Mouse (Mus musculus) liver, embryonic 11.5 days (tissue): Measurements from ENCODE around the gene Adamtsl3. TPM values are rescaled to one million over a fixed set of nuclear protein-coding genes. Genes with fewer than 3 reads are reported as not detected.

Experiments
- ATAC-seq: fragments of 200-750 bp; cut with Nextera tagmentation; replicated peaks from 2 replicates; pipeline ENCODE4 v1.8.0; 2017; ENCODE audit warnings: moderate number of reproducible peaks, mild to moderate bottlenecking, moderate TSS enrichment, moderate library complexity; ENCODE audit not compliant: low FRiP score
- DNase-seq: peaks from one replicate; pipeline ENCODE4 v3.0.0-alpha.2; 2017; ENCODE audit warnings: low spot score
- H3K27ac ChIP-seq: fragments of 300-500 bp; sonication (generic); 2 replicates; pipeline ENCODE4 v1.5.1; 2014; ENCODE audit warnings: mild to moderate bottlenecking, low read depth, low read length, control low read depth
- H3K27me3 ChIP-seq: fragments of 300-500 bp; sonication (generic); replicated peaks from 2 replicates; pipeline ENCODE4 v1.6.1; 2014; ENCODE audit warnings: low read length, mixed read lengths; ENCODE audit not compliant: control insufficient read depth, insufficient read depth
- H3K36me3 ChIP-seq: fragments of 300-500 bp; sonication (generic); 2 replicates; pipeline ENCODE4 v1.6.1; 2014; ENCODE audit warnings: mild to moderate bottlenecking, low read length, moderate library complexity, mixed read lengths; ENCODE audit not compliant: control insufficient read depth, insufficient read depth
- H3K4me1 ChIP-seq: fragments of 300-500 bp; sonication (generic); replicated peaks from 2 replicates; pipeline ENCODE4 v1.6.1; 2014; ENCODE audit warnings: low read length, mixed read lengths; ENCODE audit not compliant: control insufficient read depth, insufficient read depth
- H3K4me2 ChIP-seq: fragments of 300-500 bp; sonication (generic); 2 replicates; pipeline ENCODE4 v1.6.1; 2014; ENCODE audit warnings: mild to moderate bottlenecking, control low read depth, moderate library complexity
- H3K4me3 ChIP-seq: fragments of 300-500 bp; sonication (generic); 2 replicates; pipeline ENCODE4 v1.5.1; 2014; ENCODE audit warnings: low read depth, low read length, control low read depth
- H3K9ac ChIP-seq: fragments of 300-500 bp; sonication (generic); 2 replicates; pipeline ENCODE4 v1.6.1; 2014; ENCODE audit warnings: low read depth, low read length, control low read depth
- H3K9me3 ChIP-seq: fragments of 300-500 bp; sonication (generic); 2 replicates; pipeline ENCODE4 v1.6.1; 2016; ENCODE audit warnings: low read length, inconsistent platforms, mixed read lengths; ENCODE audit not compliant: control insufficient read depth
- WGBS: fragments of 180-500 bp; shearing (Covaris S2); extraction: QIAGEN DNeasy Blood & Tissue Kit; methylation state at CpG from one replicate; pipeline ENCODE4 v1.1.7; 2014; 5-methylcytosine and 5-hydroxymethylcytosine counted together
- polyA plus RNA-seq: library from polyadenylated mRNA; unstranded; fragments of >200 nt; fragmentation: Nextera tagmentation; extraction: Ambion mirVana; gene quantifications from 2 replicates; pipeline ENCODE4 v1.2.1, GENCODE M21; 2014

Adamtsl3 gene
- polyA plus RNA-seq, 1 experiment from 2014 or later, result 0.37 TPM

DNA sequence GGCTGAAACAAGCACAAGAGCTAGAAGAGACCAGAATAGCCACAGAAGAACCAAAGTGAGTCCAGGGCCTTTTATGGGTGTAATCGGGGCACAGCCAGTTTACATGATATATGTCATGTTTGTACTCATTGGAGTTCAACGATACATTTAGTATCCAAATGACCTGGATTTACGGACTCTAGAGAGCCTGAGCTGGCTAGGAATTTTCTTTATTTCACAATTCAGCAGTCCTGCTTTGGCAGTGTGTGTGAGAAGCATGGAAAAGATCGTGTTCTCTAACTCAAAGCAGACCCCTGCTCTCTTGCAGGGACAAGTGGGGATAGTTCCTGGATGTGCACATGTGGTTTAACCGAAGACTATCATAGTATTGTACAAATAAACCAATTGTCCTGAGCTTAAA is 195.1 kb downstream of the Adamtsl3 start:
- Histone ChIP-seq H3K27me3 (no peaks in the 10 kb centered on the region), H3K9me3 (no peaks in the 10 kb centered on the region), H3K9ac (no peak overlapping the region), H3K27ac (no peak overlapping the region), H3K4me2 (no peak overlapping the region), H3K36me3 (no peaks in the 10 kb centered on the region), H3K4me1 (no peaks in the 10 kb centered on the region), H3K4me3 (no peak overlapping the region)
- 83% methylated on average over 5 of the region's 5 CpGs for WGBS
- ATAC-seq (no peak), DNase-seq (no peak)

DNA sequence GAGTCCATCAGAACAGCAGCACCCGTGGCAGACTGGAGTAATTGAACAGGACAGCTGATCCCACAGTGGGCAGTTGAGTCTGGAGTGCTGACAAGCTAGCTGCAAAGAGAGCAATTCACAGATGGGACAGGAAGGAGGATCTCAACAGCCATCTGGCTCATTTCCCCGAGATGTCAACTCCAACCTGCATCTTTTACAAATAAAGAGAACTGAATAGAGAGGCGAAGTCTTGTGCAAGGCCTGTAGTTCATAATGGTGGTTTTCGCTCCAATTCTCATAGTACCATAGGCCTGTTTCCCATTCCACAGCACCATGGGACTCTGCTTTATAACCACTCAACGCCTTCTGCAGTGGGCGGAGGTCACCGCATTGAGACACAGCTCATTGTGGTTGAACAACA is 195.9 kb downstream of the Adamtsl3 start:
- no peaks in the 10 kb centered on the region for H3K9me3 ChIP-seq
- ATAC-seq, result no peak

DNA sequence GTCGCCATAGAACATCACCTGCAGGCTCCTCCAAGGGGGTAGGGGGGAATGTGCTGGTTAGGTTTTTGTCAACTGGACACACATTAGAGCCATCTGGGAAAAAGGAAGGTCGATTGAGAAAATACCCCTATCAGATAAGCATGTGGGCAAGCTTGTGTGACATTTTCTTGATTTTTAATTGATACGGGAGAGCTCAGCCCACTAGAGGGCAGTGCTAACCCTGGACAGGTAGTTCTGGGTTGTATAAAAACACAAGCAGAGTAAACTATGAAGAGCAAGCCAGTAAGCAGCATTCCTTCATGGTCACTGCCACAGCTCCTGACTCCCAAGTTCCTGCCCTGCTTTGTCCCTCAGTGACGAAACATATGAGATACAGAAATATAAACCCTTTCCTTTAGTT is 197.7 kb downstream of the Adamtsl3 start:
- no peak overlapping the region for H3K27ac ChIP-seq
- no peaks in the 10 kb centered on the region for H3K27me3 ChIP-seq
- H3K9ac ChIP-seq, result no peak overlapping the region
- no peaks in the 10 kb centered on the region for H3K4me1 ChIP-seq
- DNase-seq (no peak), ATAC-seq (no peak)
- no peaks in the 10 kb centered on the region for H3K36me3 ChIP-seq
- WGBS, result 60% methylated on average over 4 of the region's 4 CpGs
- no peak overlapping the region for H3K4me3 ChIP-seq
- H3K4me2 ChIP-seq, result no peak overlapping the region
- no peaks in the 10 kb centered on the region for H3K9me3 ChIP-seq

More for the DNA sequence above, 195.9 kb downstream of the Adamtsl3 start:
- WGBS, result 77% methylated on average over 7 of the region's 7 CpGs
- Histone ChIP-seq H3K9ac (no peak overlapping the region), H3K4me1 (no peaks in the 10 kb centered on the region), H3K27me3 (no peaks in the 10 kb centered on the region), H3K4me3 (no peak overlapping the region), H3K36me3 (no peaks in the 10 kb centered on the region), H3K4me2 (no peak overlapping the region), H3K27ac (no peak overlapping the region)
- no peak for DNase-seq

DNA sequence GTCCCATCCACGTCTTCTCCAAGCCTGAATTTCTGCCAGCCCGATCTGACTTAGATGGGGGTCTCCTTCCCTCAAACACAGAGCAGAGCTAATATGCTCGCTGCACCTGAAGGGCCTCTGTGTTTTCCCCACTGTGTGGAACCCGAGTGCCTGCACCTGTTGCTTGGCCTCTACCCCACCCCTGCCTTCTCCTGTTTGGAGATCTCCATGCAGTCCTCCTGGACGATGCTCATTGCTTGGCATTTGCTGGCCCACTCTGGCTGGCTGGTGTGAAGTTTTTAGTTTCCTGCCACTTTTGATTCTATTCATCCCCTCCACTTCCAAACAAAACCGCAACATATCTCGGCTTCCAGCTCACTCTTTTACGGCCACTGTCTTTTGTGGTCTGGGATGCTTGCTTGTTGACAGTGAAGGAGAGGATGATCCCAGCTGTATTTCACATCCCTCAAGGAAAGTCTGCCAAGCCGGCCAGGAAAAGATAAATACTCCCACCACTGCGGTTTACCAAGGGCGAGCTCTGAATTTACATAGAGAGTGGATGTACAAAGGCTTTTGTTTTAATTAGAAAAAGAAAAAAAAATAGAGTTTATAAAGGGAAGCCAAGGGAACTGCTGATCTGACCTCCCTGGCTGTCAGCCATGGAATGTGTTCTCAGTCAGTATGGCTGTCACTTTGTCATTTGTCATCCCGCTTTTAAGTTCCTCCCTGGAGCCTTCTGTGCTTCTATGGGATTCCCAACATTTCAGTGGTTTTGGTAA is 198.4 kb downstream of the Adamtsl3 start:
- no peak for DNase-seq
- no peaks in the 10 kb centered on the region for H3K9me3 ChIP-seq
- no peak overlapping the region for H3K4me3 ChIP-seq
- ATAC-seq, result no peak
- H3K27ac ChIP-seq, result no peak overlapping the region
- no peaks in the 10 kb centered on the region for H3K36me3 ChIP-seq
- H3K4me1 ChIP-seq, result no peaks in the 10 kb centered on the region
- H3K9ac ChIP-seq, result no peak overlapping the region
- H3K4me2 ChIP-seq, result no peak overlapping the region
- WGBS, result 68% methylated on average over 12 of the region's 12 CpGs
- no peaks in the 10 kb centered on the region for H3K27me3 ChIP-seq

DNA sequence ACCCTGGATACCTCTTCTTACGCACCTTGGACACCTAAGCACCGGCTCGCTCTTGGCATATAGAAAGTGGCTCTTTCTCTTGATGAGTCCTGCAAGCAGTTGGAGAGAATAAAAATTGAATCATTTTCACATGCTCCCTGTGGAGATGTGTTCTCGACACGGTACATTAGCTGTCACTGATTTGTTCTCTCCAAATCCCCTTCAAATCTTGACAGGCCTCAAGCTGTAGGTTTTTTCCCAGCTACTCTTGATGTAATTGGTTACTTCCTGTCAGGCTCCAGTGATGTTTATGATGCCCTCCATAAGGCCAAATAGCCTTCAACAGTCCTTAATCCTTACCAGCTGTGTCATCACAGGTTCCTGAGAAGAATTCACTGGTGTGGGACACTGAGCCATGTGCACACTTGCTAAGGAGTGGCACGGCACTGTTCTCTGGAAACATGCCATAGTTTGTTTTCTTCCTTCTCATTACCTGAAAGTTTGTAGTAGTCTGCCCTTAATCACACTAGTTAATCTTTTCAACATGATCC is 209.0 kb downstream of the Adamtsl3 start:
- no peak overlapping the region for H3K4me3 ChIP-seq
- no peaks in the 10 kb centered on the region for H3K27me3 ChIP-seq
- H3K36me3 ChIP-seq, result no peaks in the 10 kb centered on the region
- 79% methylated on average over 6 of the region's 6 CpGs for WGBS
- H3K9me3 ChIP-seq, result no peaks in the 10 kb centered on the region
- H3K9ac ChIP-seq, result no peak overlapping the region
- H3K4me2 ChIP-seq, result no peak overlapping the region
- ATAC-seq, result no peak
- no peak overlapping the region for H3K27ac ChIP-seq
- no peak for DNase-seq
- no peaks in the 10 kb centered on the region for H3K4me1 ChIP-seq

DNA sequence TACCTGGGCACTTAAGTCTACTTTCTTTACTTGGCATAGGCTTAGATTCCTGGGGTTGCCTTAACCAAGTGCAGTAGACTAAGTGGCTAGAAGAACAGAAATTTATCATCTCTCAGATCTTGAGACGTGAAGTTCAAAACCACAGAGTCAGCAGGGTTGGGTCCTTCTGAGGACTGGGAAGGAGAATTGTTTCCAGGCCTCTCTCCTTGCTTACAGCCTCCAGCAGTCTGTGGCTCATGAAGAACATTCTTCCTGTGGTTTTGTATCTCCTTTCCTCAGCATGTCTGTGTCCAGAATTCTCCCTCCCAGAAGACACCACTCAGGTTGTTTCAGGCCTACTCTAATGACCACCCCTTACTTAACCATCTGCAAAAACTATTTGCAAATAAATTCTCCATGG is 216.5 kb downstream of the Adamtsl3 start:
- DNase-seq (no peak), ATAC-seq (no peak)
- Histone ChIP-seq H3K9ac (no peak overlapping the region), H3K27ac (no peak overlapping the region), H3K27me3 (no peaks in the 10 kb centered on the region), H3K36me3 (no peaks in the 10 kb centered on the region), H3K4me2 (no peak overlapping the region), H3K9me3 (no peaks in the 10 kb centered on the region), H3K4me3 (no peak overlapping the region), H3K4me1 (no peaks in the 10 kb centered on the region)
- WGBS, result 46% methylated on average over 1 of the region's 1 CpGs

DNA sequence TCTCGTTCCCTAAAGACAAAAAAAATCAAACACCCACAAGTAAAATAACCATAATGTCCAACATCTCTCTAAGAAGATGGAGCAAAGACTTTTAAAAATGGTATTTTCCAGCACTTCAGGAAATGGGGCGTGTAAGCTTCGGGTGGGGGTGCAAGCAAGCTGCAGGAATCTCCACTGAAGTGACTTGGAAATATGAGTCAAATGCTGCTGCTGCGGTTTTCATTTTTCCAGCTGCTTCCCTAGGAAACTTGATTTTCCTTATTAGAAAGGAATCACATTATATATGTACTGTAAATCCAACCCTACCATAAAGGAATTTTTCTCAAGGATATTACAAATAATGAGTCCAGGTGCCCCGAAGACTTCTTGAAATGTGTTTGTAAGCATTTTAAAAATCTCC is 220.3 kb downstream of the Adamtsl3 start:
- H3K27me3 ChIP-seq, result no peaks in the 10 kb centered on the region
- ATAC-seq (no peak), DNase-seq (no peak)
- H3K27ac ChIP-seq, result no peak overlapping the region
- H3K9me3 ChIP-seq, result no peaks in the 10 kb centered on the region
- 79% methylated on average over 5 of the region's 5 CpGs for WGBS
- H3K36me3 ChIP-seq, result no peaks in the 10 kb centered on the region
- H3K4me2 ChIP-seq, result no peak overlapping the region
- H3K4me1 ChIP-seq, result no peaks in the 10 kb centered on the region
- H3K4me3 ChIP-seq, result no peak overlapping the region
- no peak overlapping the region for H3K9ac ChIP-seq

DNA sequence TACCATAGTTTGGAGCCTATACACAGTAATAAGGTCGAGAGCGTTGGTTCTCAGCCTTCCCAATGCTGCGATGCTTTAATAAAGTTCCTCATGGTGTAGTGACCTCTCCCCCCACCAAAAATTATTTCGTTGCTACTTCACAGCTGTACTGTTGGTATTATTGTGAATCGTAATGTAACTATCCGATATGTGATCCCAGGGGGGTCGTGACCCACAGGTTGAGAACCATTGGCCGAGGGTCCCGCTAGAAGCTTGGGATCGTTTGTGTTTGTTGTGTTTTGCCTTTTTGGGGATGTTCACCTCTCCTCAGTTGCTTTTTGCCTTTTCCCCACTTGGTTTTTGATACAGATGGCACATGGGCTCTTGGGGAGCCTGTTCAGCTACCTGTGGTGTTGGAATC is 220.9 kb downstream of the Adamtsl3 start:
- no peaks in the 10 kb centered on the region for H3K9me3 ChIP-seq
- DNase-seq (no peak), ATAC-seq (no peak)
- no peak overlapping the region for H3K27ac ChIP-seq
- no peaks in the 10 kb centered on the region for H3K27me3 ChIP-seq
- no peak overlapping the region for H3K4me2 ChIP-seq
- H3K4me3 ChIP-seq, result no peak overlapping the region
- WGBS, result 87% methylated on average over 10 of the region's 10 CpGs
- H3K9ac ChIP-seq, result no peak overlapping the region
- H3K4me1 ChIP-seq, result no peaks in the 10 kb centered on the region
- H3K36me3 ChIP-seq, result no peaks in the 10 kb centered on the region

DNA sequence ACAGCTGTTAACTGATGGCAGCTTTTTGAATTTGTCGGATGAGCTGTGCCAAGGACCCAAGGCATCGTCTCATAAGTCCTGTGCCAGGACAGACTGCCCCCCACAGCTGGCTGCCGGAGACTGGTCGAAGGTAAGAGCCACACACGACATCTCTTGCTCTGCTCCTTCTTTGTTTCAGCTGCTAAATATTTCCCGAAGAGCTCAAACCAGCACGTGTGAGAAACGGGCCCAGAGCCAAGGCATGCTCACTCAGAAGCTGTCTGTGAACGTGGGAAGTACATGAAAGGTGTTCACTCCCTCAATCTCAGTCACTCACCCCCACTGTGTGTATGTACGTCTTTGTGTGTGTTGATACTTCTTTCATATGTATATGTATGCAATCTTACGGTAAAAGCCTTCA is 221.6 kb downstream of the Adamtsl3 start:
- Histone ChIP-seq H3K9me3 (no peaks in the 10 kb centered on the region), H3K36me3 (no peaks in the 10 kb centered on the region), H3K9ac (no peak overlapping the region), H3K4me2 (no peak overlapping the region), H3K4me1 (no peaks in the 10 kb centered on the region), H3K4me3 (no peak overlapping the region), H3K27me3 (no peaks in the 10 kb centered on the region), H3K27ac (no peak overlapping the region)
- ATAC-seq (no peak), DNase-seq (no peak)
- WGBS, result 83% methylated on average over 11 of the region's 11 CpGs
